Mouse (Mus musculus): ENCODE measurements at regions not wholly inside any gene's neighbourhood (a gene's known extent, or its start where the extent isn't known, plus 50 kb on each side); places are given as distances from the start of the nearest gene placed in this dataset.

- TF ChIP-seq ZC3H11A (IDR thresholded peaks at IDR 0.05; ENCODE audit: borderline replicate concordance, low read depth, low read length): no peak
- no peak for TF ChIP-seq ZNF384 (IDR thresholded peaks at IDR 0.05; ENCODE audit: low read depth, low read length)
- no peak for TF ChIP-seq HCFC1 (IDR thresholded peaks at IDR 0.05; ENCODE audit: borderline replicate concordance, insufficient read depth, low read length)
- TF ChIP-seq CHD2 (IDR thresholded peaks at IDR 0.05; ENCODE audit: low read depth, low read length): no peak
Measured at GRCm38 (mm10) chr16:93358613-93359012, 245.2 kb downstream of the Setd4 start.
